Mouse (Mus musculus) gastrocnemius, postnatal 14 days (tissue): ENCODE results near the gene Hs6st1. TPM values are rescaled to one million over a fixed set of nuclear protein-coding genes. Genes with fewer than 3 reads are reported as not detected.

Experiments used
- DNase-seq: peaks from one replicate; pipeline ENCODE4 v3.0.0; 2021; ENCODE audit warnings: mixed read lengths
- intact Hi-C: fragments of 180-260 bp; cut with DNase I; formaldehyde crosslinking; loops from one replicate; pipeline ENCODE4 v1.15.1; 2025; ENCODE audit warnings: low total_unique reads
- total RNA-seq, 2 experiments: library from RNA; stranded (reverse); gene quantifications; 2 replicates each; pipeline ENCODE4 v1.2.3; 2021

Gene Hs6st1
- total RNA-seq, 2 experiments from 2014 or later: 17.8 to 23.1 TPM

DNA sequence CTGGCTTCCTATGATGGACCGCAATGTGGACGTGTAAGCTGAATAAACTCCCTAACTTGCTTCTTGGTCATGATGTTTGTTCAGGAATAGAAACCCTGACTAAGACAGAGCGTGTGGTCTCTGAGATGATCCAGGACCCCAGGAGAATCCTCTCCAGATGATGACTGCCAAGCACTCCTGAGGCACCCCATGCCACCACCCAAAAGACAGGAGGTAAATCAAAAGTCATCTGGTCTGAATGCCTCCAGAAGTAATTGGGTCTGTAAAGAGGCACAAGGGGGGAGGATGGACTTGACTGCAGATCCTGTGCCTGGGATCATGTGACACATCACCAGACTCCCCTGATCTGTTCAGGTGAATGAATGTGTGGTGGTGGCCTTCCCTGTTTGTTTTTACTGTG, 44.5 kb downstream of the Hs6st1 start:
- intact Hi-C loops: no loop called here

DNA sequence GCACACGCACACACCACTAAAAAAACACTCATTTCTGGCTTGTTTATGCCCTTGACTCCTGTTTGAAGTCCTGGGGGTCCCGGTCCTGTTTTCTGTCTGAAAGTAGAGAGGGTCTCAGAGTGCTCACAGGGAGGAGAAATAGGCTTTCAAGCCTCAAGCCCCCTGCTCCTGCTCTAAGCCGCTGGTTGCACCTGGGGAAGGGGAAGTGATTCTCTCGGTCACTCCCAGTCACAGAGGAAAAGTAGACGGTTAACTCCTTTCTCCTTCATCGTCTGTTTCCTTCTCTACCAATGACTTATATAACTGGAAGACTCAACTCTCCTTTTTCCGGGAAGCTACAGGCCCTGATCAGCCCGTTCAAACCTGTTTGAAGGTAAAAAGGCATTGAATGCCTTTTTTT, 45.5 kb downstream of the Hs6st1 start:
- no peak for DNase-seq
- intact Hi-C loops: no loop called here

More for the DNA sequence above, 44.5 kb downstream of the Hs6st1 start:
- DNase-seq: no peak

DNA sequence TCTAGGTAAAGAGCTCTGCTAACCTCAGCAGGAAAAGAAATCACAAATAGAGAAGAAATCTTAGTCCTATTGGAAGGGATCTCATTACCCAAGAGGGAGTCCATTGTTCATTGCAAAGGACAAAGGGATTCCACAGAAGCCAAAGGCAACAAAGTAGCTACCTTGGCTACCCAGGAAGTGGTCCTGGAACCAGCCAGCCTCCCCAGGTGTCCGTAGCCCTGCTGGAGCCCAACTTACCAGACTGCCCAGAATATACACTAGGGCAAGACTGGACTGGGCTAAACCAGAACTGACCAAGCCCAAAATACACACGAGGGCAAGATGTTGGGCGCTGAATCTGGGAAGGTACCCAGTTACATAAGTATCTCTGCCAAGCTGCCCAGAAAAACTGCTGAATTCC, 46.6 kb downstream of the Hs6st1 start:
- intact Hi-C loops: no loop called here
- no peak for DNase-seq

DNA sequence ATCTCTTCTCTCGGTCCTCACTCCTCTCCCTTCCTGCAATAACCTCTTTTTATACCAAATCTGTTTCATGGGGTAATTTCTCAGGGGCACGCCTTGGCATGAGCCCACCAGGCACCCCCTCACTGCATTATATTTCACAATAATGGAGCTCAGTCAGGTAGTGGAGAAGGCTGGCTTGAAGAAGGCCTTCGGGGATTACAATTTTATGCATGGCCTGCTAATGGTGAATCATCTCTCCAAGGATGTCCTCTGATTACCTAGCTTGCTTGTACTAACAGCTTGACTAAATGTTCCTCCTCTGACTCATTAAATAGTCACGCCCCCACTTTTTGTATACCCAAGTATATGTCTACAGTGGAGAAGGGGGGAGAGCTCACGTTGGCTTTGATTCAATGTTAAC, 48.3 kb downstream of the Hs6st1 start:
- intact Hi-C loops: no loop called here
- DNase-seq: no peak

DNA sequence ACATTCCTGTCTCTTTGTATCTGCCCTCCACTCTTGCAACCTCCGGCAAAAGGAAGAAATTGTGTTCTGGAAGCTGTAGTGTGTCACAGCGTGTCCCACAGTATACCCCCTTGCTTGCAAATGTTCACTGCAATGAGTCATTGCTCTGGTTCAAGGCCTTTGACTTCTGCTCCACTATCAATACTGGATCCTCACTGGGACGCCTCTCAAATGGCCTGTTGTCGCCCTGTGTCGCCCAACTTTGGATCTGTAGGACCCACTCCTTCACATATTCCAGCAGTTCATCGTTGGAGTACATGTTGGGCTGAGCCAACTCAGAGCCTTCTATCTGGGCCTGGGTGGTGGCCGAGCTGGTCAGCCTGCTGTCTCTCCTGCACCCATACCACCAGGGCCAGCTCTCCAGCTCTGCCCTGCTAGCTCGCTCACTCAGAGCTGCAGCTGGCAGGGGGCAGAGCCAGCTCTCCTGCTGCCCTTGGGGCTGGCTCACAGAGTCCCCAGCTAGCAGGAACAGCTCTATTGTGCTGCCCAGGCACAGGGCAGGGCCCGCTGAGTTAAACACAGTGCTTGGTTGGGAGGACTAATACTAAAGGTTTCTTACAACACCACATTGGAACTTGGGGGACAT, 50.0 kb downstream of the Hs6st1 start:
- intact Hi-C loops: no loop called here
- DNase-seq: no peak

DNA sequence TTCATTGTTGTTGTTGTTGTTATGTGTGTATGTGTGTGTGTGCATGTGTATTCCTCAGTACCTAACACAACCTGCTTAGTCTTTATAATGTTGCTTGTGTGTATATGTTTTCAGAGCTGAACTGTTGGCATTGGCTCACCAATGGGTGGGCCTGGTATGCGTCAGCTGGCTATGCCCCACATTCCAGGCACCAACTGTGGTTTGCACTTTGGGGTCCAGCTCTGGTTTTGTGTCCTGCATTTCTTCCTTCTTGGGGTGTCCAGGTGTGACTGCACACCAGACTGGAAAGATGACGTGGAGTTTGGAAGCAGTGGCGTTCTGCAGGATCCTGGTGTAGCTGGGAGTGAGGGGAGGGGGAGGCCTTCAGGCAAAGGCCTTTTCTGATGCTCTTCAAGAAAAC, 50.8 kb downstream of the Hs6st1 start:
- no peak for DNase-seq
- intact Hi-C loops: no loop called here

DNA sequence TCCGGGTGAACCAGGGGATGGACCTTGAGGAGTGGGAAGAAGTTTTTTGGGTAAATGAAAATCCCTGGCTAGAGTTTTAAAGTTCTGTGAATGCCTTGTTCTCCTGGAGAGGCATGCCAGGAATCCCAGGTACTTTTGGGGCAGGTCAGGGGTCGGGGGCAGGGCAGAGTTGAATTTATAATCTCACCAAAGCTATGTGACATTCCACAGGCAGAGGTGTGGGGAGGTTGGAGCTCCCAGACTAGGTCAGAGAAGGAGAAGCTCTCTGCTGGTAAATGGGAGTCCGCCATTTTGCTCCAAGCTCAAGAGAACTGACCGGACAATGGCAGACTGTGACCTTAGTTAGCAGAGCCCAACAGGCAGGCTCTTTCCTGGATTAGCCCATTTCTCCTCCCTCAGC, 51.2 kb downstream of the Hs6st1 start:
- DNase-seq: no peak
- intact Hi-C loops: no loop called here

DNA sequence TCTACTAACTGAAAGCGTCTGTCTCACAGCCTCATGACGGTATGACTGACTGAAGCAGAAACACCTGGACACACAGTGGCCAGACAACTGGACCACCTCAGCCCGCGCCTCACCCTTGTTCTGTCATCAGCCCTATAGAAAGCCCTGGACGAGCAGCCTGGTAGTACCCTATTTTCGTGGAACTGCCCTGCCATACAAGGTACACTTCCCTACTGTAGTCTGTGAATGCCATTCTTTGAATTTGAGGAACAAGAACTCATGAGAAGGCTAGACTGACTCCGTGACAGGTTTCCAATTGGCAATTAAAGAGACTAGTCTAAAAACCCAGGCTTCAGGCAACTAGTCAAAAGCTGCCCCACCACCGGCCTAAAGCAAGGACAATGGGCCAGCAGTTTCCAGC, 53.0 kb downstream of the Hs6st1 start:
- DNase-seq: no peak
- intact Hi-C loops: no loop called here

DNA sequence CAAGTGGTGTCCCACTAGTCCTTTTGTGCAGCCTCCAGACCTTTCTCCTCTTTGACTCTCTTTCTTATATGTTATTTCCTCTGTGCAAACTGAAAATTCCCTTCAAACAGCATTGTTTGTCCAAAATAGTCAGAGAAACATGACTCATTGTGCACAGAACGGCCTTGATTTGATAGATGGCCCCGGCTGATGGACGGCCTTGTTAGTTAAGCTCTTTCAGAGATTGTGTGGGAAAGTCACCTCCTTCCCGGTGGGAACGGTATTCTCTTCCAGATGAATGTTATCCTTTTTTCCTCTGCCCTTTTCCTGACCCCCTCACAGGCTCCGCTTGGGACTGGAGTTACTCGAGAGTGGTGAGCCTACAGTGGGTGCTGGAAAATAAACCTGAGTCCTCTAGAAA, 56.9 kb downstream of the Hs6st1 start:
- no peak for DNase-seq
- intact Hi-C loops: no loop called here

DNA sequence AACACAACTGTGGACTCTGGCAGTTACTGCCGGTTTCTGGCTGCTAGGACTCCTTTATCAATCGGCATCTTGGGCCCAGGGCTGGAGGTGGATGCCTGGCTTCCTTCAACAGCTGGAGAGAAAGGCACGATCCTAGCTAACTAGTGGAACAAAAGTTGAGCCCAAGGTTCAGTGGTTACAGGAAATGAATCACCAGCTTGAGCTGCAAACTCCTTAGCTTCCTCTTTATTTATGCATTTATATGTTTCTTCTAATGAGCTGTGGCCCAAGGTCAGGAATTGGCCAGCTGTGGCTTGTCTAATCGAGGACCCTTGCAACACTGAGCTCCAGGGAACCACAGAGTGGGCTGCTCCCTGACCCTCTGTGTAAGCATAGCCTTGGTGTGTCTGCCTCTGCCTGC, 60.9 kb downstream of the Hs6st1 start:
- intact Hi-C loops: no loop called here

DNA sequence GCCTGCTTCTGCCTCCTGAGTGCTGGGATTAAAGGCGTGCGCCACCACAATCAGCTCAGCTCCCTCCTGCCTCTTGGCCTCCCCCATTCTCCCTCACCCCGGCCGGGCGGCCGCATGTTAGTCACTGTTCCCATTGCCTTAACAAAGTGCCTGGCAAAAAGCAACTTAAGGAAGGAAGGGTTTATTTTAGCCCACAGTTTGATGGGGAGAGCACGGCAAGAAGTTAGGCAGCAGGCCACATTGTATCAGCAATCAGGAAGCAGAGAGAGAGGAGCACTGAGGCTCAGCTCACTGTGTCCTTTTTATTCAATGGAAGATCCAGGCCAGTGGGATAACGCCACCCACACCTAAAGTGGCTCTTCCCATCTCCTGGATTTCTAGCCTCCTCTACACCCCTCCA, 61.7 kb downstream of the Hs6st1 start:
- intact Hi-C loops: loop anchor here (10.0 kb wide), 1 partner anchor 55 kb away; no protein-coding TSS in a partner anchor
- no peak for DNase-seq

More for the DNA sequence above, 60.9 kb downstream of the Hs6st1 start:
- DNase-seq: no peak

DNA sequence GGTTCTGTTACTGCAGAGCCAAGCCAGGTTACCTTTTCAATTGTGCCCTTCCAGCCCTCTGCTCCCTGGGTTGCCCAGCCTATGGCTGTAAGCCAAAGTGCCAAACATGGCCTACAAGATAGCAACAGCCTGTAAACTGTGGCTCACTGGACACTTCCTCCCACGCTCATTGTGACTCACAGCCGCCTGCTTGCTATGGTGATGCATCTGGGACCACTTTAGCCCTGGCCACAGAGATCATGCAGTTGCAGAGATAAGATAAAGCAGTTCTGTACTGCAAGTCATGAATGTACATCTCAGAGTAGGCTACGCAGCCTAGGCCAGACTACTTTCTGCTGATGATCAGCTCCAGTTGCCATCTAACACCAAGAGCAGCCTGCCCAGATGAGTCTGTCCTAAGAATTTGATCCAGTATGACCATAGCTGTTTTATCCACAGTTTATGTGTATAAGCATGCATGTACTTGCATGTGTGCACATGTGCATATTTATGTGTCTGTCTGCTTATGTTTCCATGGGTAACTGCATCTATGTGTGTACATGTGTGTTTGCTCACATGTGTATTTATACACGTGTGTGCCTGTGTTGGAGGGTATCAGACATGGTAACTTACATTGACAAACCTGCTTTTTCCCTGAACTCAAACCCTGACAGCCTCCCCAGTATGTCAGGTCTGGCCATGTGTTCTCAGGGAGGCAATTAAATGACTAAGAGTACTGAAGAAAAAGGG, 62.3 kb downstream of the Hs6st1 start:
- intact Hi-C loops: loop anchor here (10.0 kb wide), 1 partner anchor 56 kb away; no protein-coding TSS in a partner anchor
- DNase-seq: no peak

DNA sequence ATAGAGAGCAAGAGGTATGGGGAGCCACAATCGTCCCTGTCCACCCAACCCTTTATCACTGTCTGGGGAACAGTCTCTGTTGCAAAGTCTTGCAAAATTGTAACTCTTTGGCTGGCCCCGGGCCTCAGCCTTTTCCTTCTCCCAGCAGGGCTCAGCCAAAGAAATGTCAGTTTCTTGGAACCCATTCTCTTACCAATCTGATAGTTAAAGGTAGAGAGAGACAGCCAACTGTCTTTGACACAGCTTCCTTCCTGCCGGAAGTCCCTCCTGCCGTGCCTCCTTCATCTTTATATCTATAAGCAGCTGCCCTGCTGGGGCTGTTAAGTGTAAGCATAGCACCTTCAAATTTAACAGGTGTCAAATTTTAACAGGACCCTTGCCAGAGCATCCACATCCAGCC, 63.0 kb downstream of the Hs6st1 start:
- intact Hi-C loops: loop anchor here (10.0 kb wide), 1 partner anchor 56 kb away; no protein-coding TSS in a partner anchor
- DNase-seq: no peak

DNA sequence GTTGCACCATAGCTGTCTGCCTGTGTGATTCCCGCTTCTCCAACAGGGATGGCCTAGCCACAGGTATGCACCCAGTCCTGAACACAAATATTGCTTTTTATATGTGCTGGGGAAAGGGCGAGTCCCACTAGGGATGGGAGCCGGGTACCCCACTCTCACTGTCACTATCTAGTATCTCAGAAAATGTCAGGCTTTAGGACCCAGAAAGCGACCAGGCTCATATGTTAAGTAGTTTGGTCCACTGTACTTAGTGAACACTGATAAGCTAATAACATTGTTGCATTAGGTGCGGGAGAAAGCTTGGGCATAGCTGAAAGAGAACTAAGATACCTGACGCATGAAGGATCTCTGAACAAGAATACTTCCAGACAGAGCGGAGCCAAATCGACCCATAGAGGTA, 63.6 kb downstream of the Hs6st1 start:
- intact Hi-C loops: loop anchor here (10.0 kb wide), 1 partner anchor 57 kb away; no protein-coding TSS in a partner anchor
- no peak for DNase-seq

DNA sequence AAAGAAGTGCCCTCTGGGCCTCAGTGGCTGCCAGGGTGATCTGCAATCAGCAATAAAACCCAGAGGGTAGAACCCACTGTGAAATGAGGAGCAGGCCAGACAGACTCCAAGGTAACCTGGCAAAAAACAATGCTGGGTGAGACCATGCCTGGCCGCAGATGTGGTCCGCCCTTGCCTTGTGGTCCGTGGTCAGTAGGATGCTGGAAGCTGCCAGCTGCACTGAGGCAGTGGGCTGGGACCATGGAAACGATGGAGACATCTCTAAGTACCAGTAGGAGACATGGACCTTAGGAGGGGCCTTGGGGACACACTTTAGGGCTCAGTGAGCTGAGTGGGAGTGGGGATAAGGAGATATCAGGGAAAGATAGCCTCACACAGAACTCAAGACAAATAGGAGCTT, 64.0 kb downstream of the Hs6st1 start:
- intact Hi-C loops: loop anchor here (10.0 kb wide), 1 partner anchor 57 kb away; no protein-coding TSS in a partner anchor
- no peak for DNase-seq

DNA sequence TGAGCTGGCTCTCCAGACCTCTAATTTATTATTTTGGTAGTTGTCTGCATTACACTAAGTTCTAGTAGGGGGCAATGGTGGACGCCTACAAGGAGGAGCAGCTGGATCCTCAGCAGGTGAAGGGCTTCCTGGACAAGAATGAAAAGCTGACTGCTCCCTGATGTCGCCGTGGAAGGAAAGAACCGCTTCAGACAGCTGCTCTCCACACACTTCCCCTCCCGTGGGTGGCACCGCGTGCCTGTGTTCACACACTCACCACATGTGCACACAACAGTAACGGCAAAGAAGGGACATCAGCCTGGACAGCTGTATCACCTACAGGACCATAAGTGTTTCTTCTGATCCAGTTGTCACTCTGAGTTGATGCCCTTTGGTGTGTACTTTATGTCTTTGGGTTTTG, 64.8 kb downstream of the Hs6st1 start:
- intact Hi-C loops: loop anchor here (10.0 kb wide), 1 partner anchor 58 kb away; no protein-coding TSS in a partner anchor
- no peak for DNase-seq

DNA sequence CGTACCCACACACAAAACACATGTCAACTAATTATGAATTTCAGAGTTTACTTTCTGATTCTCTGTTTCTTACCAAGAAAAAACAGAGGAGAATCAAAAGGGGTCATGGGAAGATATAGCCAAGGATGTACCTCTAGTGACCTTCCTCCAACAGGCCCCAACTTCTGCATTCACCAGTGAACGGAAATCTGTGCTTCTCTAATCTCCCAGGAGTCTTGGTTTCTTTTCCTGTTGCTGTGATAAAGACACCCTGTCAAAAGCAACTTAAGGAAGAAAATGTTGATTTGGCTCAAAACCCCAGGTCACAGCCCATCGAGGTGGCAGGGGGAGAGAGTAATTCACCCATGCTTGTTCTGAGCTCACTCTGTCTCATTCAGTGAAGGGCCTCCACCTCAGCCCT, 65.4 kb downstream of the Hs6st1 start:
- intact Hi-C loops: loop anchor here (10.0 kb wide), 1 partner anchor 59 kb away; no protein-coding TSS in a partner anchor
- DNase-seq: no peak

DNA sequence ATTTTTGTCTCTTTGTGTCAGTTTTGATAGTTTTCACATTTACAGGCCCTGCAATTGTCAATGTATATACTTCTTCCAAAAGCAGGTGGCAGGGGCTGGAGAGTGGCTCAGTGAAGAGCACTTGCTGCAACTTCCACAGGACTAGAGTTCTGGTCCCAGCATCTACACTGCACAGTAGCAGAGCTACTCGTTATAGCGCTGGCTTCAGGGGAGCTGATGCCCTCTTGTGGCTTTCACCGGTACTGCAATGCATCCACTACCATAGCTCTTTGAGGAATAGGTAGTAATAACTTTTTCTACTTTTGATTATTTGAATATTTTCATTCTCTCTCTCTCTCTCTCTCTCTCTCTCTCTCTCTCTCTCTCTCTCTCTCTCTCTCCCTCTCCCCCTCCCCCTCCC, 66.4 kb downstream of the Hs6st1 start:
- intact Hi-C loops: loop anchor here (10.0 kb wide), 1 partner anchor 60 kb away; no protein-coding TSS in a partner anchor
- DNase-seq: peak; percentile 58

DNA sequence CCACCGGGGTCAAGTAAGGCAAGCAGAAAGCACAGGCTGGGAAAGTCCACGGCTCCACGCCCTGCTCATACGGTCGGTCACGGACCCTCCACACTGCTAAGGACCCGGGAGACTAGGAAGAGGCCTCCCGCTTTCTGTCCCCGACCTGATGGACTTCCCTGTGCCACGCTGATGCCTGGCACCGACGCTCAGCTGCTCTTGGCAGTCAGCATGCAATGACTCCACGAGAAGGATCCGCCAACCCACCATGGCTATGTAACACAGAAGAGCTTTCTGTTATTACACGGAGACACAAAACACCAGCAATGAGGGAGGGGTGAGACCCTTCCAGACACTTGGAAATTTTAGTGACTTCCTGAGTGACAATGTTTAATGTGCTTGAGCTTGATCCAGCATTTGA, 72.1 kb downstream of the Hs6st1 start:
- DNase-seq: no peak
- intact Hi-C loops: loop anchor here (10.0 kb wide), 1 partner anchor 114 kb away; no protein-coding TSS in a partner anchor

DNA sequence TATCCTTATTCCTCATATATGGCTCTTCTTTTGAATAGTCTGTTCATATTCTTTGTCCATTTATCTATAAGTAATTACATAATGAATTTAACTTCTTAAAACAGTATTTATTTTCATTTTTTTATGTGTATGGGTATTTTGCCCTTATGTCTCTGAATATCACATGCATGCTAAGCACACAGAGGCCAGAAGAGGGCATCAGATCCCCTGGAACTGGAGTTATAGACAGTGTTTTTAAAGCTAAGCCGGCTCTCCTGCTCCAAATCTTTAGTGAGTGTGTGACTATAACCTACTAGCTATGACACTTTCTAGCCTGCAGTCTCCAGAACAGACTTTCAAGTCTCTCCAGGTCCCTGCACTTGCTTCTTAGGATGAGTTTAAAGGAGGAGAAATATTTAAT, 76.8 kb downstream of the Hs6st1 start:
- intact Hi-C loops: loop anchor here (1.0 to 10.0 kb wide), 2 partner anchors 37 to 110 kb away; no protein-coding TSS in a partner anchor

DNA sequence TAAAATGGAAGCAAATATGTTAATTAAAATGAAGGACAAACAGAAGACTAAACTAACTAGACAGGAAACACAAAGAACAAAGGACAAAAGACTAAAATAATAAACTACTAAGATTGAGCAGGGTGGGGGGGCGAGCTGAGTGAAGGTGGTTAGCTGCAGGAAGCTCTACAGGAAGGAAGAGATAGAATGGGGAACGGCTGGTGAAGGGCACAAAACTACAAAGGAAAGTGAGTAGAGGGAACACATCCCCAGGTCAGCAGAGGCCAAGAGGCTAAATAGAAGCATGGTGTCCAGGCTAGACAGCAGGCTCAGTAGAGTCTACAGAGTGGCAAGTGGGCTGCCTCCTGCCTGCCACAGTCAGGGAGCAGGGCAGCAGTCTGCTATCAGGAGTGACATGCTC, 80.6 kb downstream of the Hs6st1 start:
- intact Hi-C loops: loop anchor here (10.0 kb wide), 1 partner anchor 106 kb away; no protein-coding TSS in a partner anchor
- DNase-seq: no peak

More for the DNA sequence above, 76.8 kb downstream of the Hs6st1 start:
- no peak for DNase-seq
